Mouse (Mus musculus) adrenal gland, postnatal 4 days (tissue): ENCODE results near the gene Tmem117. TPM values are rescaled to one million over a fixed set of nuclear protein-coding genes. Genes with fewer than 3 reads are reported as not detected.

Experiments
- DNase-seq, 2 experiments: peaks; one replicate each; pipeline ENCODE4 v3.0.0; 2021 to 2022; ENCODE audit warnings: low spot score in 2 of 2, mixed read lengths in 2 of 2
- total RNA-seq, 2 experiments: library from RNA; stranded (reverse); gene quantifications; 2 replicates each; pipeline ENCODE4 v1.2.3; 2021

Gene Tmem117
- total RNA-seq, 2 experiments from 2014 or later = 6.3 to 7.9 TPM

- DNase-seq = no peak
Observed at GRCm38 (mm10) chr15:95137018-95137810, 508.2 kb downstream of the Tmem117 start.

GRCm38 (mm10) chr15:95138709-95139409 lies 509.8 kb downstream of the Tmem117 start:
- no peak for DNase-seq

GRCm38 (mm10) chr15:95144131-95144530 lies 515.1 kb downstream of the Tmem117 start:
- no peak for DNase-seq

GRCm38 (mm10) chr15:95145118-95145517 lies 516.1 kb downstream of the Tmem117 start:
- DNase-seq = no peak

Other genes starting within 250 kb of the Tmem117 start
- gene Adamts20, start 163.8 kb upstream of the Tmem117 start, total RNA-seq = 1 to 10 TPM; 3.6 to 3.7 TPM
- 1 to 10 TPM; 6.1 to 6.7 TPM for gene Pus7l, start 85.7 kb upstream of the Tmem117 start, total RNA-seq
- 10 to 100 TPM; 14.6 to 14.9 TPM for gene Irak4, start 85.6 kb upstream of the Tmem117 start, total RNA-seq
- 10 to 100 TPM; 74.1 to 83.6 TPM for gene Twf1, start 39.3 kb upstream of the Tmem117 start, total RNA-seq